Mouse (Mus musculus) lung, postnatal 25 days (tissue): ENCODE results near the gene Abhd17c.
"Not testable (repeated sequence)": the region's sequence is repeated elsewhere in the genome, so short reads cannot be mapped to it uniquely, and the experiment has no call there.

Source experiments
- DNase-seq: peaks from one replicate; pipeline ENCODE4 v3.0.0; 2022; ENCODE audit warnings: low spot score

Gene Abhd17c

DNA sequence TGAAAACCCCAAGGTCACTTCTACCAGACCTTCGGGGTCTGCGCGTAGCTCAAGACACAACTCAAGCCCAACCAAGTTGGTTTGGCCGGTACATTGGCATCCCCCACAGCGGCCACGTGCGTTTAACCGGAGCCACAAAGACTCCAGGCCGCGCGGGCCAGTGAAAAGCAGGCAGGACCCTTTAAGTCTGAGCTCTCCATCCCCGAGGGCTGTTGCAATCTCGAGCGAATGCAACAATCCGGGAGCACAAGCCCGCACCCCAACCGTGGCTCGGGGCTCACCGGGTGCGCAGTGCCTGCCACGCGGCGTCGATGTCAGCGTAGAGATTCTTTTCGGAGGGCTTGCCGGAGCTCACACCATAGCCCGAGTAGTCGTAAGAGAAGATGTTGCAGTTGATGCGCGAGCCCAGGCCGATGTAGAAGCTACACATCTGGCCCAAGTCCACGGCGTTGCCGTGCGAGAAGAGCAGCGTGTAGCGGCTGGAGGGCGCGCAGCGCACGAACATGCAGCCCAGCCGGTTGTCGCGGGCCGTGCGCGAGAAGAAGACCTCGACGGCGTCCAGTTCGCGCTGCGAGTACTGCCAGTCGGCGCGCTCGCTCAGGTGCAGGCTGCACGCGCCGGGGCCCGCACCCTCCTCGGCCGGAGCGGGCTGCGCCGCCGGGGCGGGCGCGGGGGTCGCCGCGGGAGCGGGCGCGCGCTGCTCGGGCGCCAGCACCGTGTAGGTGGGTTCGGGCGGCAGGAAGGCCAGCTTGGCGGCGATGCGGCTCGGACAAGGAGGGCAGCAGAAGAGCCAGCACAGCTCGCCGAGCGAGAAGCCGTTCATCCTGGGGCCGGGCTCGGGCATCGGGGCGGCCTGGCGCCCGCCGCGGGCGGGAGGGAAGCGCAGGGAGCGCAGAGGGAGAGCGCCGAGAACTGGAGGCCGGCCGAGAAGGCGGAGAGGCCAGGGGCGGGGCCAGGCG lies at the start of gene Abhd17c:
TSS of gene Abhd17c (minus strand) at position 893 of the 959 bp plus-strand sequence.
- no peak for DNase-seq

DNA sequence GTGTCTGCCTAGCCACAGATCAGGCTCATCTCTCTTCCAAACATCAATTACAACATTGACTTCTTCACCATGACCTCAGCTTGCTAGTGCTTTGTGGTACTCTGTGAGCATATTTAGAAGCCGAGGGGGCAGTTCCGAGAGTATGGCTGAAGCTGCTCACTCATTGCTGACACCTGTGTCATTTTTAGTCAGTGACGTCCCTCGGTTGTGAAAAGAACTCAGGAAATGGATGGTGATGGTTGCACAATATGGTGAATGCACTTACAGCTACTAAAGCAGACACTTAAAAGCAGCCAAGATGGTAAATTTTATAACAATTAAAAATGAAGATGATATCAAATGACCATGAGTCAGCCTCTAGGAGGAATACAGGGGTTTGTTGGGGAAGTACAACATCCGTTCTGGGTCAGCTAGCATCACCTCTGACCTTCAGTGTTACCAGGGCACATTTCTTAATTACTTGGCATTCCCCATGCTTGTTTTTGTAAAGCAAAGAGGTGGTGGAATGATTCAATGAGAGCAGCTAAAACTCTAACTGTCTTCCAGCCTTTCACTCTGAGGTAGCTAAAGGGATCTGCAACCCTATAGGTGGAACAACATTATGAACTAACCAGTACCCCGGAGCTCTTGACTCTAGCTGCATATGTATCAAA lies 45.6 kb upstream of the Abhd17c start:
- no peak for DNase-seq

DNA sequence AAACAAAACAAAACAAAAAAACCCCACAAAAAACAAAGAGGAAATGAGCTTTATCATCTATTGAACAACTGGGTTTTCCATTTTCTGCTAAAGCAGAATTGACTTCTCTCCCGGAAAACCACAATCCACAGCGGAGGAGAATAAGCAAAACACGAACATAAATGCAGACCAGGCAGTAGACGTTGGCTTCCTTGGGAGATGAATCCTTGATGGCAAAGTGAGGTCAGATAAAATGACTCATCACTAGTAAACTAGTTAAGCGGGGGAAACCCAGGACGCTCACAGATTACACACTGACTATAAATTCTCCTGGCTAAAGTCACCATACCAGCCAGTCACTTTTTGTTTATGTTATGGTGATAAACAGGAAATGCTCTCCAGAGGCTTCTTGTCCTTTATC lies 44.5 kb upstream of the Abhd17c start:
- DNase-seq = no peak

DNA sequence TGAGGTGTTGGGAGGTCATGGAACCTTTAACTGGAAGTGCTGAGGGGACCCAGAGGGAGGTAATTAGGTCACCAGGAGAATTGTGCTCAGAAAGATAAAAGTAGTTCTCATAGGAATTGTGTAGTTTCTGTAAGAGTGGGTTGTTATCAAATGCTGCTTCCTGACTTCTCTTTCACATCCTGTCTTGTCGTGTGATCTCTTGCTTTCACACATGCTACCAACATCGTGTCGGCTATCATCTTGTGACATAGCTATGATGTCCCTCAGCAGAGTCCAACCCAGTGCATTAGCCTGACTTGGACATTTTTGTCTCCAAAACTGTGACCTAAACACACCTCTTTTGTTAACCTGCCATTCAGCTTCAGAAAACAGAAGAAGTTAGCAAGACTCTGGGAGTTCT lies 40.6 kb upstream of the Abhd17c start:
- DNase-seq = no peak

DNA sequence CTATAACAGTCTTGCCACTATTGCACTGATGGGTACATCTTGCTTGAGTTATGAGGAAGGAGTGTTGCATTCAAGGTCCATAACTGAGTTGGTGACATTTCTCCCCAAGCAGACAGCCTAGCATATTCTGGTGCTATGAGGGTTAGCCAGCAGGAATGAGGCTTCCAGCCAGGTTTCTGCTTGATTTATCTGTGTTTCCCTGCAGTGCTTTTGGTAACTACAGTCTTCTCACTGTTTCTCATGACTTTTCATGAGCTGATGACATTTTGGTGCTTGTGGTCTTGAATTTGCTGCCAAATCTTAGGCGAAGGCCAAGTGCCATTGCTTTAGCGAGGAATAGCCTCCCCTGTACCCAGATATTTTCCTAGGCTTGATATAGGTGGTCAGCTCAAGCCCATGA lies 39.8 kb upstream of the Abhd17c start:
- no peak for DNase-seq

DNA sequence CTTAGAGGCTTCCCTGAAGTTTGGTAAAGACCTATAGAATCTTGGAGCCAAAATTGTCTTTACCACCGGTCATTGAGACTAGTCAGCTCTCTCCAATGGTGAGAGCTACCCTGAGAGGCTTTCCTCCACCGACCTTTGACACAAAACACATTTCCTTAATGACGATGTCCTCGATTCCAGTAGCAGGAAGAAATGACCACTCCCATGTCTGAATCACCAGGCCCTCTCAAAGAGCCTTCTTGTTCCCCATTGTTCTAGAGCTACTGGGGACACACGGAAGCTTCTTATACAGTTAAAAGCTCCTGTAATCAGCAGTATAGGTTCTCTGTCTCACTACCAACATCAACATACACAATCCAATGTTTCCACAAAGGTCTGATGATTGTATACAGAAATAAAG lies 36.5 kb upstream of the Abhd17c start:
- peak; percentile 31 for DNase-seq

DNA sequence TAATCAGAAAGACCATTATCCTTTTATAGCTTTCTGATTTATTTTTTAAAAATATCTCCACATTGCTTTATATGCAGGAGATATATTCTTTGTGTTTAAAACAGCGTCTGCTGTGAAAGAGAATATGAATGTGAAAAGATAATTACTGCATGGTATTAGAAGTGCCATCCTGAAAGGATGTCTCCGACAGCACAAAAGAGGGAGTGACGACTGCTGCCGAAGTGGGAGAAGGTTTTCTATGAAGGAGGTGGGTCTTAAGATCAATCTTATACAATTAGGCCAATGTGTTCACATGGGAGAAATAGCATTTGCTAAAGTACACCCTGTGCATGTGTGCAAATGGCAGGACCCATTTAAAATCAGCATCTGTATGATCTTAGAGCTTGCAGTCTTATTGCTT lies 33.5 kb upstream of the Abhd17c start:
- DNase-seq = no peak

DNA sequence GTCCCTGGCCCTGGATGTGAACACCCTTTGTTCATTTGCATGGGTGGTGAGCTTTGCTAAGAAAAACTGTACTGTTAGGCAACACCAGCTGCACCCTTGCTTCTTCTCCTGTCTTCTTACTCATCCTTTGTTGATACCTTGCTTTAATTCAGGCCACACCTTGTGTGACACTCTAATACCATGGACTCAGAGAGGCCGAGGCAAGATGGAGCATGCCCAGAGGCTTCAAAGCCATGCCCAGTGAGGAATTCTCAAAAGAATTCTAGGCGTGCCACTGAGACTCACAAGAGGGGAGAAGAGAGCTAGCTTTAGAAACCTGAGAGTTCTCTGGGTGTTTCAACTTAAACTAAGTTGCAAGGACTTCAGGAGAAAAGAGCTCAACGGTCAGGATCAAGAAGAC lies 33.0 kb upstream of the Abhd17c start:
- DNase-seq = no peak

DNA sequence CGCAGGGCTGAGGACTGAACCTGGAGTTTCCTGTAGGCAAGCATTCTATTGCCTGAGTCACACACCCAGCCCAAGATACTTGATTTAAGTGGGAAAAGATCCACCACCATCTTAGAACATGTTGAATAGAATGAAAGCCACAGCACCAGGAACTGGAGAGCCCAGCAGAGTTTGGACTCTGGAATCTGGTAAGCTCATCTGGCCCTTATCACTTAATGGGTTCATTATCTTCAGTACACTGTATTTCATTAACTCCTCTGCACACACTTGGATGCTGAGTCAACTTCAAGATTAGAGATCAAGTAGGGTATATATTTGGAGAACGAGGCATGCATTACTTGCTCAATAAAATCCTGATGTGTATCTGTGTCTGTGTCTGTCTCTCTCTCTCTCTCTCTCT lies 27.1 kb upstream of the Abhd17c start:
- DNase-seq = not testable (repeated sequence)

DNA sequence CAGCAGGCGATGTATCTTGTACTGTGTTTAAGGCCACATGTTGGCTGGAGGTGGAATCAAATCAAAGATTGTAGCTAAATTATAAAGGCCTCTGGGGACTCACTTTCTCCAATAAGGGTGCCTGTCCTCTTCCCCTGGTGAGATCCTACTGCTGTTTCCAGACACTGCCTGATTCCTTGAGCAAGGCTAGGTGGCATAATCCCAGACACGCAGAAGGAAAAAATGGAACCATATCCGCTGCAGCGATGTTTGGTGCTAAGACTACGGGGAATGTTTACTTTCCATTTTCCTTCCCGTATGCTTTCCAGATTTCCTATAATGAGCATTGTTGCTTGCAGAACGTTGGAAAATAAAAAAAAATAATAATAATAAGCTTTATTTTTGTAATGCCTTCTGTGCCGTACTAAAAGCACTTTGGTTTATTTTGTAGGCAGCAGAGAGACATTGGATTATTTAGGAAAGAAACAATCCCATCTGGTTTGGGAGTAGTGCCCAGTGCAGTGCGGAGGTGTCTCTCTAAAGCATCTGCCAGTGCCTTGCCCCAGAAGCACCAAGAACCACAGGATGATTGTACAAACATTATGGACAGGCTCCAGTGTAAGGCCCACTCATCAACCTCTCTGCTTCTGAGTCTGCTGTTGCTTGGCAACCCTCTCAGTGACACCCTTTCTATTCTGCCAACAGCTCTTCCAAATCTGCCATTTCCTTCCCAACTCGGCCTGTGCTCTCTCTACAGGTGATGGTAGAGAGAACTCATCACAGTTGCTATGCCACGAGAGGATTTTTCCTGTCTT lies 23.2 kb upstream of the Abhd17c start:
- DNase-seq = no peak

DNA sequence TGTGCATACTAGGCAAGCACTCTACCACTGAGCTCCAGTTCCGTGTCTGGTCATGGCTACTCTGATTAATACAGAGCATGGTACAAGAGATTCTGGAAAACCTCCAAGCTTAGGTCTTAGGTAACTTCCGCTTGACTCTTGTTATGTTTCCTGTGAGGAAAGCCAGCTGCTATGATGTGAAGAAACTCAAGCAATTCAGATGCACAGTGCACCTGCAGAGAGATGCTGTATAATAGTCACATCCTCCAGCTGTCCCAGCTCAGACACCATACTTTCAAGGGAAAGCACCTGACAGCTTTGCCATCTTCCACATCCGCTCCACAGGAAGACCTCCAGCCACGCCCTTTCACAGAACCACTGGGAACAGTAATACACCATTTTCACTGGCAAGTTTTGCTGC lies 21.7 kb upstream of the Abhd17c start:
- no peak for DNase-seq

DNA sequence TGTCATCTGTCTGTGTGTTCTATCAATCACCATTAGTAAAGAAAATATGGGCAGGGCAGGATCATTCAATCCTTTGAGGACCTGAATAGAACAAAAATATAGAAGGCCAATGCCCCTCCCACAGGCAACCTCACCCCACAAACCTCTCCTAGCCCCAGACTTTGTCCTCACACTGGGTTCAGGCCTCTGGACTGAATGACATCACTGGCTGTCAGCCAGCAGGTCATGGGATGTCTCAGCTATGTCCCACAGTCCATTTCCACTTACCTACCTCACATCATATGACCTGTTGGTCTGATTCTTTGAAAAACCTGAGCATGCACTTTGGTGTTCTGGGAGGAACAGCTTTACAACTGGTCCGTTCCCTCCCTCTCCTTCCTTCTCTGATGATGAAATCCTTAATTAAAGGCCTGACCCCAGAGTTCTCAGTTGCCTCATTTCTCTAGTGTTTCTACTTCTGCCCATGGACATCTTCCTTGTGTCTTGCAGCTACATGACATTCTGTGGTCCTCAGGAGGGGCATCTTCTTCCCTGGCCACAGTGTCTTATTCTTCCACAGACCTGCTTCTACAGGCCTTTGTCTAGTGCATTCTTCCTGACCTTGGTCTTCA lies 19.6 kb upstream of the Abhd17c start:
- DNase-seq = no peak

DNA sequence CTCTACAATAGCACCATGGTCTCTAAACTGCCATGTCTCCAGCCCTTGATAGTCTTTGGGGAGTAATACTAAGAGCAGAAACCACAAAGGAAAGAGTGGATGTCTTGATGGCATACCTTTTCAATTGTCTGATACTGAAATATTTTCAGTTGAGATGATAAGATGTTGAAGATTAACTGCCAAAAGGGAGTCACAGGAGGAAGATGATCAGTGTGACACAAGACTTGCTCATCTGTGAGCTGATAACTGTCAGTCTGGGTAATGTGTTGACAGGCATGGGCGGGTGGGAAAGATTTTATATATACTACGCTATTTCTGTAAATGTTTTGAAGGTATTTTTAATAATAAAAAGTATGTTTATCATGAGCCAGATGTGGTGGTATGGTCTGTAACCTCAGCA lies 16.7 kb upstream of the Abhd17c start:
- DNase-seq = no peak

DNA sequence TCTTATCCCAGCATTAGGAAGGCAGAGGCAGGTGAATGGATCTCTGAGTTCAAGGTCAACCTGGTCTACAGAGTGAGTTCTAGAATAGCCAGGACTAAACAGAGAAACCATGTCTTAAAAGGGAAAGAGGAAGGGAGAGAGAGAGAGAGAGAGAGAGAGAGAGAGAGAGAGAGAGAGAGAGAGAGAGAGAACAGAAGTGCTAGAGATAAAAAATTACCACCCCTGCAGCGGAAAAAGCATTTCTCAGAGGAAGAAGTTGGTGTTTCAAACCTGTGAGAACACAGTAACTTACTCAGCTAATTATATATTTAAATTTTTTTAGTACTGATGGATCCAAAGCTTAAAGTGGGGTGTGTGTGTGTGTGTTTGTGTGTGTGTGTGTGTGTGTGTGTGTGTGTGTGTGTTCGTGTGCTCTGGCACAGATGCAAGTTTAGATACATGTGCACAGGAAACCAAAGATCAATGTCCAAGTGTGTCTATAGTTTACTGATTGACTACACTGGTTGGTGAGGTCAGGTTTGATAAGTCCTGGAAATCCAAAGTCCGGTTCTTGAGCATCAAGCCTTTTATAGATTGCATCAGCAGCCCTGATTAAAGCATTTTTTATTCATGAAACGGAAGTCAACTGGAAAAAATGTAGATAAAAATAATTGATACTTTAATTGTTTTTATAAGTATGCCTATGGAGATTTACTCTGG lies 15.2 kb upstream of the Abhd17c start:
- DNase-seq = no peak

DNA sequence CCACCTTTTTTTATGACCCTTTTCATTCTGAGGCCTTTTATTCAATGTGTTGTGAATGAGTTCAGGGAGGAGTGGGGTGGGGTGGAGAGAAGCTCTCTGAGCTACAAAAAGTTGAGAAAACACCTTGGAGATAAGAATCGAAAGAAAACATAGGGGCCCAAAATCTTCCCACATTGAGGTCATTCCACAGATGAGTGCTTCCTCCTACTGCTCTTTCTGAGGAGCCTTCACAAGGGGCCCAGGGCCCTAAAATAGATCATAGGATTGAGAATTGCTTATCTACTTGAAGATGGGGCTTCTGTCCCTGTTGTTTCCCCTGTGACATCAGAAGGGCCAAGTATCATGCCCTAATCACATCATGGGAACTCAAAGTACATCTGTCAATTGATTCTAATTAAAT lies 14.3 kb upstream of the Abhd17c start:
- DNase-seq = no peak

DNA sequence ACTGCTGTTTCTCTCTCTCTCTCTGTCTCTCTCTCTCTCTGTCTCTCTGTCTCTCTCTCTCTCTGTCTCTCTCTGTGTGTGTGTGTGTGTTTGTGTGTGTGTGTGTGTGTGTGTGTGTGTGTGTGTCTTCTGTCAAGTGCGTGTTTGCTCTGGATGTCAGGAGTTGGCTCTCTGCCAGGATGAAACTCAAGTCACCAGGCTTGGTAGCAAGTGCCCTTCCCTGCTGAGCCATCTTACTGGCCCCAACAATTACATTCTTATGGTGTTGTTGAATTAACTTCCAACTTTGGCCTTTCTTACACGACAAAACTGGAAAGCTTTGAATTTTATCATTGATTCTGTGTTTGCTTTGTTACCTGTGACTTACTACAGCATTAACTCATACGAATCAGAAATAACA lies 13.6 kb upstream of the Abhd17c start:
- no peak for DNase-seq

DNA sequence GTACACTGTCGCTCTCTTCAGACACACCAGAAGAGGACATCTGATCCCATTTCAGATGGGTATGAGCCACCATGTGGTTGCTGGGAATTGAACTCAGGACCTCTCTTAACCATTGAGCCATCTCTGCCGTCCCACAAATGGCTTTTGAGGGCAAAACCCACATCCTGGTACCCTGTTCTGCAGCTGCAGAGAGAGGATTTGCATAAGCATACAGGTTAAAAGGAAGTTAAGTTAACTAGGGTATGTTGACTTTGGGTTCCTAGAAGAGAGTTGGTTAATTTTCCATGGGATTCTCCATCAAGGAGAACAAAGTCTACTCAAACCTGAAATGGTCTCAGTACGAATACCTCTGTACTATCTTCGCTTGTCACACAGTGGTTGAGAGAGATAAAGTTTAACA lies 13.2 kb upstream of the Abhd17c start:
- DNase-seq = no peak

DNA sequence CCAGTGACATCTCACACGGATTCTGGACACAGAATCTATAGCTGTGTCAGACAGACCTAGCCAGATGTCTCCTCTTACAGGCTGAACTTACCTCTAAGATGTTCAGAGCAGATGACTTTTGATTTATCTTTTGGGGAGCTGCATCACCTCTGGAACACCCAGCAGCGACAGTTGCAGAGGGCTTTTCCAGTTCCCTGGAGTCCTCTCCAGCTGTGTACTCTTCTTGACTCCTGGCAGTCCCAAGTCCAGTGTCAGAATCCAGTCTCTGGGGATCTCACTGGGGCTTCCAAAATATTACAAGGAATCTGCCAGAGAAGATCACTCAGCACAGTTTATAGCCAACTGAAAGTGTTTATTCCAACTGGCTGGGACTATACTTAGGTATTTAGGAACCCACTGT lies 12.7 kb upstream of the Abhd17c start:
- no peak for DNase-seq

DNA sequence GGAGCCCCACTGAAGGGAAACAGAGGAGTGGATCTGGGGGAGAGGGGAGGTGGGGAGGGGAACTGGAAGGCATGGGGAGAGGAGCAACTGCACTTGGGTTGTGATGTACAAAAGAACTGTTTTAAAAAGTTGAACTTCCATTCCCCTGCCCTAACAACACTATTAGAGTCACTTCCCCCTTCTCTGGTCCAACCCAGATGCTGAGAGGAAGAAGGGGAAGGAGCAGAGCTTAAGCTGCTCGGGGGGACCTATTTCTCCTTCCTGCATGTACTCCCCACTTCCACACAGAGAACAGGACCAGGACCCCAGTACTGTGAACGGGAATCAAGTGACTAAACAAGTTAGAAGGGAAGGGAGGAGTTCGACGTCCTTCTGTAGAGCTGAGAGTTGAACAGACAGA lies 11.9 kb upstream of the Abhd17c start:
- DNase-seq = no peak

DNA sequence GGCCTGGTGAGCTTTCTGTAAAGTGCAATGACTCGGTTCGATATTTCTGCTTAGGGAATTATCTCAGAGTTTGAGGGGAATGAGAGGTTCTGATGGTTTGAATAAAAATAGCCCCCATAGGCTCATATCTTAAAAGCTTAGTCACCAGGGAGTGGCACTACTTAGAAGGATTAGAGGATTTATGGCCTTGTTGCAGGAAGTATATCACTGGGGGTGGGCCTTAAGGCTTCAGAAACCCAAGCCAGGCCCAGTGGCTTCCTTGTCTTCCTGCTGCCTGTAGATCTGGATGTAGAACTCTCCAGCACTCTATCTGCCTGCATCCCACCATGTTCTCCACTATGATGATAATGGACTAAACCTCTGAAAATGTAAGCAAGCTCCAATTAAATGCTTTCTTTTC lies 7.7 kb upstream of the Abhd17c start:
- no peak for DNase-seq

DNA sequence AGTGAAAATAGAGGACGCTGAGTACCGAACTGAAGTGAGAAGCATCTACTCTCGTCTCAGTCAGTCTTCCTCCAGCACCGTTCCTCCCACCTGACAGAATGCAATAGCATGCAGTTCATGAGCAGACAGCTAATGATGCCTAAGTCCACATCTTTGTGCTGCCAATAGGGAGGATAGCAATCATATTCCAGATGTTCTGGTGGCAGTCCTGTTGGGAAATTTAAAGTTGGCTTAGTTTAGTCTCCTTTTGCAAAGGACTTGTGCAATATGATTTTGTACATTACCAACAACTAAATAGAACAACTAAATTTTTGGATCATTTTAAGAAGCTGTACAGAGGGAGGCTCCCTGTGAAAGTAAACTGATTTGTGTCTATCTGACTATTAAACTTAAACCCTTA lies 2.1 kb upstream of the Abhd17c start:
- DNase-seq = no peak

DNA sequence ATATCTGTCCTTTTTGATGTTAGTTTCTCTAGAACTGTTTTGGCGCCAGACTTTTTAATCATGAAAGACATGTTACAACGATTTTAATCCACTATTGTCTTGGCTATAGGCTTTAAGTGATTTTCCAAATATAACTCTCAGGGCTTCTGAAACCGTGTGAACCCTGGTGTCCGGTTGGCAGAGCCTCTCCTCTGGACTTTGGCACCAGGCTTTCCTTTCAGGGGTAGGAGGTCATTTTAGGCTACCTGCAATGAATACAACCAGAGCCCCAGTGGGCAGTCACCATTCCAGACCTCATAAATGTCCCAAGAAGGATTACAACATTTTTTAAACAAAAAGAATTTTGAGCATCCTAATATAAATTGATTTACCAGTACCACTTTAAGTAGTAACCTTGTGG lies 1.1 kb upstream of the Abhd17c start:
- no peak for DNase-seq
